Mouse (Mus musculus): Measurements from ENCODE around the gene Prr3.
"Not testable (repeated sequence)": the region's sequence is repeated elsewhere in the genome, so short reads cannot be mapped to it uniquely, and the experiment has no call there.

The Prr3 gene

DNA sequence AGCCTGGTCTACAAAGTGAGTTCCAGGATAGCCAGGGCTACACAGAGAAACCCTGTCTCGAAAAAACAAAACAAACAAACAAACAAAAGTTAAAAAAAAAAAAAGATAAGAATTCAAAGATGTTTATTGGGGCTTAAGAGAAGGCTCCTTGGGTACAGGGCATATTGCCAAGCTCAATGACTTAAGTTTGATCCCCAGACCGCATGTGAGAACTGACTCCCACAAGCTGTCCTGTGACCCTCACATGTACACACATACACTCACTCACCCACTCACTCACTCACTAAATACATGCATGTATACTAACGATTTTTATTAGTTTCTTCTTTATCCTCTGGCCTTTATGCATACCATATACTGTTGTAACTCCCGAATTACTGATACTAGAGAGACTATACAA is 20.3 kb upstream of the Prr3 start:
- intact Hi-C loops (cut with DNase I), result no loop called here

DNA sequence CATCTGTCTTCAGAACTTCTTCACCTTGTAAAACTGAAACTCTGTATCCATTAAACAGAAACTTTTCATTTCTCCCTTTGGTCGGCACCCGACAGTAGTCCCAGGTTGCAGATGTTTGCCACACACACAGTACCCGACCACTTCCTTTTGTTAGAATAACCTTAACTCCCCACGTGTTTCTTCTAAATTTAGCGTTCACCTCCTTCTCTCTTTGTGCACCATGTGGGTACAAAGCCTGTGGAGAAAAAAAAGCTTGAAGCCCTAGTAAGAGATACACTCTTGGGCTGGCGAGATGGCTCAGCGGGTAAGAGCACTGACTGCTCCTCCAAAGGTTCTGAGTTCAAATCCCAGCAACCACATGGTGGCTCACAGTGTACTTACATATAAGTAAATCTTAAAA is 19.3 kb upstream of the Prr3 start:
- intact Hi-C loops (cut with DNase I), result no loop called here

DNA sequence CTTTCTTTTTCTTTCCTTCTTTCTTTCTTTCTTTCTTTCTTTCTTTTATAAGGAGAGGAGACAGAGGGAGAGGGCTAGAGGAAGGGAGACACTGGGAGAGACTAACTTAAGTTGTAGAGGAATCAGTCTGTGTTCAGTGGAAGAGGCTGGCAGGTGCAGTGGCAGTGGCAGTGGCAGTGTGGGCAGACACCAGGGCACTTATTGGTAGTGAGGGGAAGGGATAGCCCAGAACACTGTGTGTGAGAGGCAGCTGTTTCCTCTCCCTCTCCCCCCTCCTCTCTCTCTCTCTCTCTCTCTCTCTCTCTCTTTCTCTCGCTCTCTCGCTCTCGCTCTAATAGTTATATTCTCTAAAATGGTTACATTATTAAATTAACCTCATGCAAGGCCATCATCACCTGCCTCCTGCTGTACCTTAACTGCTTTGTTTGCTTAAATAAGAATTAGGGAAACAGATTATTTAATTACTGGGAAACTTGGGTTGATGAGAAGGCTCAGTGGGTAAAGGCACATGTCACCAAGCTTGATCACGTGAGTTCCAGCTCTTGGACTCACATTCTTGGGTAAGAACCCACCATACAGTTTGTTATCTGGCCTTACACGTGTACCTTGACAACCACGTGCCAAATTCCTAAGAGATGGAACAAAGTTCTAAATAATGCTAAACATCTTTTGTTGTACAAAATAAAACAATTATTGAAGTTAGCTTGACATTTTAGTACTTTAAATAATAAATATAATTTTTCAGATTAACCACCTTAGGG is 18.7 kb upstream of the Prr3 start:
- intact Hi-C loops (cut with DNase I), result no loop called here

DNA sequence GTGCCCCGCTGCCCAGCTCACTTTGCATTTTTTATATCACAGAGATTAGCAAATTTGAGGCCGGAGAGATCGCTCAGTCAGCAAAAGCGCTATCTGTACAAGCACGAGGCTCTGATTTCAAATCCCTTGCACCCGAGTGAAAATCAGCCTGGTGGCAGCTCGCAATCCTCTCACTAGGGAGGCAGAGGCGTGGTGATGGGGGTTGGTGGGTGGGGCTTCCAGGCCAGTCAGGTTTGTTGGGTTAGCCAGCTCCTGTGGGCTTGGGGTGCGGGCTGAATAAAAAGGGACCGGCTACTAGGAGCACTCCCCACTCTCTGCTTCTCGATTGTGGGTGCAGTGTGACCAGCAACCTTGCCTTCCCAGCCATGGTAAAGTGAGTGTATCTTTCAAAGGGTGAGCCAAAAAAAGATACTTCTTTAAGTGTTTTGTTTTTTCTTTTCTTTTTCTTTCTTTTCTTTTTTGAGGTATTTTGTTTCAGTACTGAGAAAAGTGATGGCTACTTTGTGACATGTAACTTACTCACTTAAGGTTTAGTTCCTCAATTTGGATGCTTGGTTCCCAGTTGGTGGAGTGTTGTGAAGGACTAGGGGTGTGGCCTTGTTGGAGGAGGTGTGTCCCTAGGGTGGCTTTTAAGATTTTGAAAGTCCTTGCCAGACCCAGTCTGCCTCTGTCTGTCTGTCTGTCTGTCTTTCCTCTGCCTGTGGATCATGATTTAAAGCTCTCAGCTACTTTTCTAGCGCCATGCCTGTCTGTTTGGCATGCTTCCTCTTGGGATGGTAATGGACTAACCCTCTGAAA is 17.9 kb upstream of the Prr3 start:
- intact Hi-C loops (cut with DNase I), result loop anchor here (2.0 kb wide), 1 partner anchor 37 kb away; no protein-coding TSS in a partner anchor

DNA sequence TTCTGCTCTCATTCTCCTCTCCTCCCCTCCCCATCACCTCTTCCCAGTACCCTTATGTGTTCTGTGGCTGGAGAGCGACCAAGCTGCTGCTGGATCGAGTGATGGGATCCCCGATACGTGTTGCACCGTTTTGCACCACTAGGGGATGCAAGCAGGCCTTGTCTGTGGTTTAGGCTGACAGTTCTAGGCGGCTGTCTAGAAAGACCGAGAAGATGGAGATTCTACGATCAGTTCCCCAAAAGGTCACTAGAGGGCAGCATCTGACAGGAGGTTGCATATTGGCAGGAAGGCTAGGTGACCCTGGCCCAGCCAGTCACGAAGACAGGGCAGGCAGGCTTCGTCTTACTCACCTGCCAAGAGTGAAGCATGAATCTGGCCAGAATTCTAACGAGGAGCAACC is 16.9 kb upstream of the Prr3 start:
- intact Hi-C loops (cut with DNase I), result loop anchor here (2.0 kb wide), 1 partner anchor 38 kb away; no protein-coding TSS in a partner anchor

DNA sequence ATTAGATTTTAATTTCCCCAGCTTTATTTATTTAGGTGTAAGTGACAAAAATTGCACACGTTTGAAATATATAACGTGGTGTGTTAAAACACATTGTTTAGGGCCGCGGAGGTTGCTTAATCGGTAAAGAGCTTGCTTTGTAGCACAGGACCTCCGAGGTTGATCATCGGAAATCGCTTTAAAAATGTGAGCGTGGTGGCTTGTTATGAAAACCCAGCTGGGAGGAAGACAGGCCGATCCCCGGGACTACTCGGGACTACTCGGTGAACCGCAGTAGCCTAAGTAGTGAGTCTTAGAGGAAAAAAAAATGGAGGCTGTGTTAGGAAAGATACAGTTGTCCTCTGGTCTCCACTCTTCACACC is 14.8 kb upstream of the Prr3 start:
- intact Hi-C loops (cut with DNase I), result no loop called here

DNA sequence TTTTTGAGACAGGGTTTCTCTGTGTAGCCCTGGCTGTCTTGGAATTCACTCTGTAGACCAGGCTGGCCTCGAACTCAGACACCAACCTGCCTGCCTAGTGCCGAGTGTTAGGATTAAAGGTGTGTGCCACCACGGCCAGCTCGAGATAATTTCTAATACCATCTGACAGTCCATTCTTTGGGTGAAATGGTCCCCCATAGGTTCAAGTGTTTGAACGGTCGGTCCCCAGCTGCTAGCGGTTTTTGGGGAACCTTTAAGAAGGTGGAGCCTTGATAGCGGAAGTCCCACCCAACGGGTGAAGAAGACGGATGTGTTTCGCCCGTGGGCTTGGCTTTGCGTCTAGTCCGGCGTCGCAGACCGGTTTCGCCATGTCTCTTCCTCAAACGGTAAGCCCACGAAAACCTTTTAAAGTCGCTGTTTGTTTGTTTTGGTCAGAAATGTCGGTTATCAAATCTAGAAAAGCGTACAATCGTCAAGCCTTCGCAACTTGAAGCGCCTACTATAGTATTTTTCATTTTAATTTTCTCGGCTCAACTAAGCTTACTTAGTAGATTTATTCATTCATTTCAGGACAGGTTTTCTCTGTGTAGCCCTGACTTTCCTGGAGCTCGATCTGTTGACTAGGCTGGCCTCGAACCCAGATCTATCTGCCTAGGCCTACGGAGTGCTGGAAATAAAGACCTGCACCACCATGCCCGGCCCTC is 14.3 kb upstream of the Prr3 start:
- intact Hi-C loops (cut with DNase I), result no loop called here

DNA sequence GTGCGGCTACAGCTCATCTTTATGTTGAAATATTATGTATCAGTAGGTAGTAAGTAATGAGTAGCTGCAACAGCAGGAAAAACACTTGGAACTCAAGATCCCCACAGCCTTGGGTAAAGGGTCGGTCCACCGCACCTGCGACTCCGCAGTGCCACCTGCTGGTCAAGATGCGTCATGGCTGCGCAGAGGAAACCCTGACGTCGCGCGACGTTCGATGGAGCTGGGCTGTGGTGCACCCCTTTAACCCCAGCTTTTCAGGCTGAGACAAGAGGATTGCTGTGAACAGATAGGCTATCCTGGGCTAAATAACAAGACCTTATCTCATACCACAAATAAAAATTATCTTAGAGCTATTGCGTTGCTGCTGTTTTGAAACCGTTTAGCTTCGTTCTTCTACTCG is 13.6 kb upstream of the Prr3 start:
- intact Hi-C loops (cut with DNase I), result loop anchor here (2.0 kb wide), 1 partner anchor 55 kb away; no protein-coding TSS in a partner anchor

DNA sequence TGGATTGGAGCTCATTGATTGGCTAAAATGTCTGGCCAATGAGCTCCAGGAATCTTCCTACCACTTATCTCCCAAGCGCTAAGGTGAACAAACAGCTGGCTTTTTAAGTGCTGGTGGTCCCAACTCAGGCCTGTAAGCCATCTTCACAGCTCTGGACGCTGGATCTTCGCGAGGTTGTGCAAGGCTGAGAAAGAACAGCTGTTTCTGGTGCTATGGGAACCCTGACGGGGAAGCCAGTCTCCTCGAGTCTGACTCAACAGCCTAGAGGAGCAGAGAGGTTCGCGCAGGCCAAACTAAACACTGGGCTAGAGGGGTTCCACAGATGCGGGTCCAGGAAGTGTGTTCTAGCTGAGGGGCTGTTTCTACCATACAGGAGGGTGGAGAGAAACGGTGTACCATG is 11.7 kb upstream of the Prr3 start:
- intact Hi-C loops (cut with DNase I), result loop anchor here (2.0 kb wide), 1 partner anchor 53 kb away; no protein-coding TSS in a partner anchor

DNA sequence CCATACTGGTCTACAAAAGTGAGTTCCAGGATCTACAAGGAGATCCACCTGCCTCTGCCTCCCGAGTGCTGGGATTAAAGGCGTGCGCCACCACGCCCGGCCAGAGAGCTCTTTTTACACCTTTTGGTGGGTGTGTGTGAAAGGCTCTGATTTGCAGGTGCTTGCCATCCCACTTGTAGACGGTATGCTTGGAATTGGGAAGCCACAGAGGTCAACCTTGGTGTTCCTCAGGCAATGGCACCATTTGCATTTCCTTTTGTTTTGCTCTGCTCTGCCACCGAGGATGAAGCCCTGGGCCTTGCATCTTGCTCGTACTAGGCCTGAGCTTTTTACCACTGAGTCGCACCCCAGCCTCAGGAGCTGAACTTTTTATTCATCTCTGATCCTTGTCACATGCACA is 1.7 kb upstream of the Prr3 start:
- intact Hi-C loops (cut with DNase I), result no loop called here

DNA sequence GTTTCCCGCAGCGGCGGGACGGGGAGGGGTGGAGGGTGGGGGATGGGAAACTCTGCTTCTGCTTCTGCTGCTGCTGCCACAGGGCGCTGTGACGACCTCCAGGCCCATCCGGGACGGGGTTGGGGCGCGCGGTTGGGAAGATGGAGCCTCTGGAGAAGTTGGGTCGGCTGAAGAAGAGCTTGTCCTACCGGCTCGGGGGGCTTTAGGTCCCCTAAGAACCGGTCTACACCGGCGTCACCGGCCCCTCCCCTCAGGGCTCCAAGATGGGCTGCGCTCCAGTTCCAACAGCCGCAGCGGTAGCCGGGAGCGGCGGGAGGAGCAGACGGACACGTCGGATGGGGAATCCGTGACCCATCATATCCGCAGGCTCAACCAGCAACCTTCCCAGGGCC is 323 bp upstream of the Prr3 start:
- intact Hi-C loops (cut with DNase I), result no loop called here

DNA sequence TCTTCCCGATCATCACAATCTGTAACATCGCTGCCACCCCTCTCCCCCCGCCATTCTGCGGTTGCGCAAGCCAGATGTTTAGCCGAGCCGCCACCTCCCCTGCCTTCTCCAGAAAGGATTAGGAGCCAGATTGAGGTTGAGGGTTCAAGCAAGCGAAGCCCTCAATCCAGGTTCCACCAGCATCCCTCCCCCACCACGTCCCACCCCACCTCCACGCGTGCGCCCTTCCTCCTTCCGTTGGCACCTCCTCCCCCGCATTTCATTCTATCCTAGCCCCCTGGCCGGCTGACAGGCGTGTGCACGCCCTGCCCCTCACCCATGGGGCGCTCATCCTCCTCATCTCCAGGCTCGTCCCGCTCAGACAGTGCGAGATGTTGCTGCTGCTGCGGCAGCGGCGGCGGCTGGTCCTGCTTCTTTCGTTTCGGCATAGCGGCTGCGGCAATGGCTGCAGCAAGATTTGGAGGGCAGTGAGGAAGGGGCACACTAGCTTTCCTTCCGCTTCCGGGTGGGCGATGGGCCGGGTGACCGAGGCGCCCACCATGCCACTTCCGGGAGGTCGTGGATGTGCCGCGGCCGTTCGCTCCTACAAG is 1.1 kb downstream of the Prr3 start:
- intact Hi-C loops (cut with DNase I), result loop anchor here (5.0 to 10.0 kb wide), 2 partner anchors 57 to 144 kb away; partner anchors contain the start of gene Tubb5

DNA sequence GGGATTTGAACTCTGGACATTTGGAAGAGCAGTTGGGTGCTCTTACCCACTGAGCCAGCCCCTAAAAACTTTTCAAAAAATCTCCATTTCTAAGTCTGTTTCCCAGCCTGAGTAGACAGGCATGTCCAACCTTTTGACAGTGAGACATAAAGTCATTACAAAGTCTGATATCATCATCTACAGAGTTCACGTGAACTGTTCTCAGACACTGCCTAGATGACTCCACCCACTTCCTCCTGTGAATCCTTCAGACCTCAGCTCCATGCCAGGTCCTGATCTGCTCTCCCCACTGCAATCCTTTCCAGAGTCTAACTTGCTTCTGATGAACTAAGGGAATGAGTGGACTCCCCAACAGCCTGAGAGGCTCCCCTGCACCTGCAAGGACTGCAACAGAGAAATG is 7.9 kb downstream of the Prr3 start:
- intact Hi-C loops (cut with DNase I), result loop anchor here (10.0 kb wide), 1 partner anchor 137 kb away; the partner anchor contains the start of gene Tubb5

DNA sequence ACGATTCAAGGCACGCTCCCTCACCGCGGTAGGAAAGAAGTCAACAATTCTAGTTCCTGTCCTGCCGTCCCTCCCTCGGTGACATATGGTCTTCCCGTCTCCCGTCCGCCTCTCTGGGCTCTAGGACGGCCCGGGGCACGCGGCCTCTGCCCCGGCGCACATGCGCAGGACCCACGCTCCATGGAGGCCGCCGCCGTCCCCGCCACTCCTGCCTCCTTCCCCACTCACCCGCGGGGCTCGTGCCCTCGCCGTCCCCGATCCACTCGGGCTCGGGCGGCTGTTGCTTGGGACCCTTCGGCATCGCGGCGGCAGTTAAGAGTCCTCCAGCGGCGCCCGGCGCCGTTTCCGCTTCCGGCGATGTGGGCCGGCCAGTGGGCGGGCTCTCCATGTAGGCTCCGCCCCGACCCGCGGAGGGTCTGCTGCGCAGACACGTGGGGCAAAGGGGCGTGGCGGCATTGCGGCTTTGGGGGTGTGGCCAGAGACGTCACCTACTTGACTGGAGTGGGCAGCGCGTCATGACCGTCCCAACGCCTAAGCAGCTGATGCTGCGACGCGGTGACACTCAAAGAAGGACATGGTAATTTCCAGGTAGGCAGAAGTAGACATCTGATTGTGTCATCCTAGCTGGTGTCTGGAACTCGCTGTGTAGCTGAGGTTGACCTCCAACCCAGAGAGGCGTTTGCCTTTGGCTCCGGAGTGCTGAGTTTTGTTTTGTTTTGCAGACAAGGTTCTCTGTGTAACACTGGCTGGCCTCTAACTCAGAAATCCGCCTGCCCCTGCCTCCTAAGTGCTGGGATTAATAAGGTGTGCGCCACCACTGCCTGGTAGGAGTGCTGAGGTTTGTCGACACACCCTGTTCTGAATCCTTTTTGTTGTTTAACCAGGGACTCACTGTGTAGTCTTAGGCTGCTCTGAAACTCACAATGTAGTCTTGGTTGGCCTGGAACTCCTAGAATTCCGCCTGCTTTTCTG is 10.3 kb downstream of the Prr3 start, which contains the start of gene Abcf1:
TSS of gene Abcf1 (minus strand) at position 344 of the 972 bp plus-strand sequence.
- intact Hi-C loops (cut with DNase I), result loop anchor here (10.0 kb wide), 1 partner anchor 135 kb away; the partner anchor contains the start of gene Tubb5

DNA sequence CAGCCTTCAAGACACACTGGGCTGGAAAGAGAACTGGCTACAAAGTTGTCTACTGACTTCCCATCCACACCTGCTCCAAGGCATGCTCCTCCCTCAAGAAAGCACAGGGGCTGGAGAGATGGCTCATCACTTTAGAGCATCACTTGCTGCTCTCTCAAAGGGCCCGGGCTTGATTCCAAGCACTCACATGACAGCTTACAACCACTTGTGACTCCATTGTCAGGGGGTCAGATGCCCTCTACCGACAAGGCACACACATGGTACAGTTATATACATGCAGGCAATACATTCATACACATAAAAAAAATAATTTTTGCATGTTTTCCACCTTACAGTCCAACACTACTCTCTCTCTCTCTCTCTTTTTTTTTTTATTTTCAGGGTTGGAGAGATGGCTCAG is 12.4 kb downstream of the Prr3 start:
- intact Hi-C loops (cut with DNase I), result no loop called here

DNA sequence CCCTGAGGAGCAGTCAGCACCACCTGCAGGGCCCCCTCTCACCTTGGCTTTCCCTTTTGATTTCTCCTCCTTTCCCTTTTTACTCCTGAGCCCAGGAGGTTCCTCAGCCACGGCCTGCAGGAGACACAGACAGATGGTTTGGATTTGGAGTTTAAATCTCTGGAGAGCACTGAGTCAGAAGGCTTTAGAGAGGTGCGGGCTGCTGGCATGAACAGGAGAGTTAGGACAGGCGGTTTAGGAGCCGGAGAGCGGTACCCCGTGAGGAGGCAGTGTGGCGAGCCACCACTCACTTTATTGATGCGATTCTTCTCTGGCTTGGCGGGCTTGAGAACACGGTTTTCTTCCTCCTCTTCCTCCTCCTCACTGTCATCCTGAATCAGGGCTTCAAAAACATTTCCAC is 16.8 kb downstream of the Prr3 start:
- intact Hi-C loops (cut with DNase I), result no loop called here

DNA sequence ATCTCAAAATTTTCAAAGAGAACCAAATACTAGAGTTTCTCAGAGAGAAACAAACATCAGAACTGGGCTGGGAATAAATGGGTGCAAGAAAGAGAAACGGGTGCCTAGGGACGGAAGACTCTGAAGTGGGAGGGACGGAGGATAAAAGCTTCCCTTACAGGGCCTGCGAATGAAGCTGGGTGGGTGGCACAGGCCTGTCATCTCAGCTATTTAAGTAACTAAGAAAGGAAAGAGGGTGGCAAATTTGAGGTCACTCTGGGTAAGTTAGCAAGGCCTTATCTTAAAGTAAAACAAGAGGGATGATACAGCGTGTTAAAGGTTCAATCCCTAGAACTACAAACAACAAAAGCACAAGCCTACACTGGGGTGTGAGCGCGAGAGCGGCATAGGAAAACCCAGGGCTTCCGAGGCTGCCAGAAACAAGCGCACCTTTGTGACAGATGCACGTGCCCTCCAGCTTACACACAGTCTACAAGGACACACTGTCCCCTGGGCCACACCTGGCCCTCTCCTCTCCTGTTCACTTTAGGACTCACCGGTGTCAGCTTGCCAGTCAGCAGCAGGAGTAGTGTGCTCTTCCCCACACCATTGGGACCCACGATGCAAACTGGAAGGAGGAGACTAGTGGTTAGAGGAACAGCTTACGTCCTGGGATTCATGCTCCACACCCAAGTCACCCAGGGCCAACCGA is 21.4 kb downstream of the Prr3 start:
- intact Hi-C loops (cut with DNase I), result no loop called here

DNA sequence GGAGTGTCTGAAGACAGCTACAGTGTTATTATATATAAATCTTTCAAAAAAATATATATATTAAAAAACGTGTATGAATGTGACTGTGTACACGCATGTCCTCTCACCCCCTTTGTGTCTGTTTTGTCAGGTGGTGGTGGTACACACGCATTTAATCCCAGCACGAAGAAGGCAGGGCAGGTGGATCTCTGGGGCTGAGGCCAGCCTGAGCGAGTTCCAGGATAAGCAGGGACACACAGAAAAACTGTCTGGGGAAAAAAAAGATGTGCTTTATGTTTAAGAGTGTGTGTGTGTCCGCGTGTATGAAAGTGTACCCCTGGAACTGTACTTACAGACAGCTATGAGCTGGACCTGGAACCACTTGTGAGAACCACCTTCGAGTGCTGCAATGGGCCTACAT is 25.4 kb downstream of the Prr3 start:
- intact Hi-C loops (cut with DNase I), result no loop called here

DNA sequence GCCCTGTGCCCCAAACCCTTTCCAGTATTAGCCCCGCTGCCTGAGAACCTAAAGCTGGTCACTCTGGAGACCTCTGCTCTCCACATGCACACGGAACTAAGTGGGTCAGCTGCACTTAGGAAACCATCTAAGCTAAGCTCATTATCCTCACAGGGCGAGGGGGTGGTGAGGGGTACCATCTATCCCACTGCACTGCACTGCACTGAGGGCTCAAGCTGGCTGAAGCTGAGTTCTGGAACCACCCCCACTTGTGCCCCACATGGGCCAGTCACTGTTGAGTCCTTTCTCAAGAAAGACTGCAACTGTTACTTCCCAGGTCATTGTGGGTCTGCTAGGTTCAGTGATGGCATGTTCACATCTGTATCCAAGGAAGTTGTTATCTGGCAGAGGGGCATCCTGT is 27.5 kb downstream of the Prr3 start:
- intact Hi-C loops (cut with DNase I), result not testable (repeated sequence)

DNA sequence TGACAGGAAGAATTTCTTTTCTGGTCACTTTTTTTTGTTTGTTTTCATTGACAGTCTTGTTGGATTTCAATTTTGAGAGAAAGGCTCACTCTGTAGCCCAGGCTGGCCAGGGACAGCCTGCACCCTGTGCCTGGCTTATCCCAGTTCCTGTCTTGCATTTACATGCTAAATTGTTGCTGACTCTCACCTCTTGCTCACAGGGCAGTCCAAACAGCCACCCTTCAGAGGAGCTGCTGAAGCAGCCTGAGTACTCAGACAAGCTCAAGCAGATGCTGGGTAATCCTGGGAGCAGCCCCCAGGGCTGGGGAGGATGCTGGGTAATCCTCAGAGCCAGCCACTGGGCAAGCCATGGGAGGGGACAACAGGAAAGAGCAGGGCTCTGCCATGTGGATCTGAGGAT is 29.1 kb downstream of the Prr3 start:
- intact Hi-C loops (cut with DNase I), result not testable (repeated sequence)
